Mouse (Mus musculus) midbrain, embryonic 10.5 days (tissue): ENCODE data around the gene Gm21761. TPM values are rescaled to one million over a fixed set of nuclear protein-coding genes. Genes with fewer than 3 reads are reported as not detected.
"Not testable (repeated sequence)": the region's sequence is repeated elsewhere in the genome, so short reads cannot be mapped to it uniquely, and the experiment has no call there.

Source experiments
- DNase-seq: peaks from one replicate; pipeline ENCODE4 v3.0.0-alpha.2; 2017; ENCODE audit warnings: low spot score
- H3K27ac ChIP-seq: fragments of 300-500 bp; sonication (generic); replicated peaks from 2 replicates; pipeline ENCODE4 v1.5.1; 2016; ENCODE audit warnings: mild to moderate bottlenecking
- H3K27me3 ChIP-seq: fragments of 300-500 bp; sonication (generic); 2 replicates; pipeline ENCODE4 v1.6.1; 2016; ENCODE audit warnings: low read depth, mild to moderate bottlenecking; ENCODE audit not compliant: poor library complexity, severe bottlenecking
- H3K36me3 ChIP-seq: fragments of 300-500 bp; sonication (generic); 2 replicates; pipeline ENCODE4 v1.6.1; 2016; ENCODE audit warnings: mild to moderate bottlenecking, moderate library complexity
- H3K4me1 ChIP-seq: fragments of 300-500 bp; sonication (generic); 2 replicates; pipeline ENCODE4 v1.6.1; 2016
- H3K4me3 ChIP-seq: fragments of 300-500 bp; sonication (generic); 2 replicates; pipeline ENCODE4 v1.5.1; 2016; ENCODE audit warnings: mild to moderate bottlenecking, moderate library complexity
- H3K9me3 ChIP-seq: fragments of 300-500 bp; sonication (generic); replicated peaks from 2 replicates; pipeline ENCODE4 v1.6.1; 2016; ENCODE audit warnings: mild to moderate bottlenecking
- WGBS: fragments of 180-500 bp; shearing (Covaris S2); methylation state at CpG from one replicate; pipeline ENCODE4 v1.1.7; 2016; 5-methylcytosine and 5-hydroxymethylcytosine counted together
- polyA plus RNA-seq: library from polyadenylated mRNA; unstranded; fragments of >200 nt; fragmentation: Nextera tagmentation; extraction: Ambion mirVana; gene quantifications from 2 replicates; pipeline ENCODE4 v1.2.1, GENCODE M21; 2016

Gene Gm21761
- not detected in 2 replicates for polyA plus RNA-seq

- H3K27me3 ChIP-seq, H3K36me3 ChIP-seq, DNase-seq, H3K27ac ChIP-seq, H3K4me3 ChIP-seq, H3K4me1 ChIP-seq, H3K9me3 ChIP-seq: not testable (repeated sequence)
- WGBS: 86% methylated on average over 1 of the region's 5 CpGs
Observed at GRCm38 (mm10) chr13:119929172-119929571, at the start of gene Gm21761. Gm21761 (minus strand) TSS chr13:119929272.

- not testable (repeated sequence) for H3K4me3 ChIP-seq, H3K36me3 ChIP-seq, H3K4me1 ChIP-seq, DNase-seq, H3K27ac ChIP-seq, H3K27me3 ChIP-seq, H3K9me3 ChIP-seq
- WGBS: no CpG with 5 or more reads among the region's 13 CpGs
Observed at GRCm38 (mm10) chr13:119969163-119969562, 40.1 kb upstream of the Gm21761 start.

DNA sequence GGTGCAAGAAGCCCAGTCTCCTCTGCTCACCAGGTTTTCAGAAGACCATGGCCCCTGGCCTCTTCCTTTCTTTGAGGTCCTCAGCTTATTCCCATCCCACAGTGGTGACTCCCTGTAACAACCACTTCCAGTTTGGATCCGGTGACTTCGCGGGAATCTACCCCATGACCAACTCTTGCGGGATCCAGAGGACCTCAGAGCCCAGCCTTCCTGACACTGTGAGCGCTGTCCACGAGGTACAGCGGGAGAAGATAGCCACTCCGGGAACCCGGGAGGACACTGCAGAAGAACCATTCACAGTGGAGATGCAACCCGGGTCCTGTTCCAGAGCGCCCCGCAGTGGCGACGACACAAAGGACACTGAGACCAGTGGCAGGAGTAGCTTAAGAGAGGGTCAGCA, 39.1 kb upstream of the Gm21761 start:
- not testable (repeated sequence) for H3K27me3 ChIP-seq, H3K36me3 ChIP-seq, H3K27ac ChIP-seq, DNase-seq, H3K4me3 ChIP-seq, H3K4me1 ChIP-seq, H3K9me3 ChIP-seq
- WGBS: no CpG with 5 or more reads among the region's 14 CpGs

DNA sequence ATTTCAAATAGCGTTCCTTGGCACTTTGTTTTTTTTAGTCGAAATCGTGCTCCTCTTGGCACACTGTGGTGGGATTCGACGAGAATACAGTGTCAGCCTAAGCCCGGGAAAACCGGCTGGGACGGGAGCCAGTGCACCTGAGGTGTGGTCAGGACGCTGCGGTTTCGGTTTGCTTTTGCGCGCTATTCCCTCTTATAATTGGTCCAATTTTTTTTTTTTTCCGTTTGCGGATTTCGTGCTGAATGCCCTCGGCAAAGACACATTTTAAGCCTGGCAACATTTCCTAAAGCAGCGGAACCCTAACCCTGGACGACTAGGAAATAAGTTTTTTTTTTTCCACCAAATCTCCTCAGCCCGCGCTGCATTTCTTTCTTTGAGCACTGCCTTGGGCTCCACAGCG, 36.9 kb upstream of the Gm21761 start:
- DNase-seq: peak; percentile 11
- WGBS: under 1% methylated on average over 21 of the region's 22 CpGs
- H3K4me1 ChIP-seq, H3K36me3 ChIP-seq, H3K9me3 ChIP-seq, H3K27ac ChIP-seq, H3K27me3 ChIP-seq: not testable (repeated sequence)
- peak overlapping the region; percentile 24; the same call in 1 of the 2 replicates for H3K4me3 ChIP-seq

- H3K27me3 ChIP-seq, DNase-seq, H3K4me1 ChIP-seq, H3K27ac ChIP-seq, H3K9me3 ChIP-seq, H3K36me3 ChIP-seq, H3K4me3 ChIP-seq: not testable (repeated sequence)
- WGBS: 0% methylated on average over 16 of the region's 34 CpGs
Observed at GRCm38 (mm10) chr13:119965302-119965952, 36.4 kb upstream of the Gm21761 start.

DNA sequence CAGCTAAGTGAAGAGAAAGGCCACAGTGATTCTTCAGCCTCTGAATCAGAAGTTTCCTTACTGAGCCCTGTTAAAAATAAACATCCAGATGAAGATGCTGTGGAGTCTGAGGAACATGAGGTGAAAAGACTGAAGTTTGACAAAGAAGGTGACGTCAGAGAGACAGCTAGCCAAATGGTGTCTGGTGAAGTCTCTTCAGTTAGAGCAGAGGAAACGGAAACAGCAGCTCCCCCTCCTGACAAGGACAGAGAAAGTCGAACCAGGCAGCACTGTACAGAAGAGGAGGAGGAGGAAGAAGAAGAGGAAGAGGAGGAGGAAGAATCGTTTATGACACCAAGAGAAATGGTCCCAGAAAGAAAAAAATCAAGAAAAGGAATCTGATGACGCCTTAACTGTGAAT, 33.8 kb upstream of the Gm21761 start:
- WGBS: no CpG with 5 or more reads among the region's 5 CpGs
- not testable (repeated sequence) for H3K27me3 ChIP-seq, H3K9me3 ChIP-seq, H3K4me3 ChIP-seq, H3K27ac ChIP-seq, DNase-seq, H3K36me3 ChIP-seq, H3K4me1 ChIP-seq

GRCm38 (mm10) chr13:119955567-119955966, 26.5 kb upstream of the Gm21761 start:
- not testable (repeated sequence) for H3K4me1 ChIP-seq, H3K27me3 ChIP-seq, H3K9me3 ChIP-seq, DNase-seq, H3K4me3 ChIP-seq, H3K36me3 ChIP-seq, H3K27ac ChIP-seq
- WGBS: no CpG with 5 or more reads among the region's 5 CpGs

DNA sequence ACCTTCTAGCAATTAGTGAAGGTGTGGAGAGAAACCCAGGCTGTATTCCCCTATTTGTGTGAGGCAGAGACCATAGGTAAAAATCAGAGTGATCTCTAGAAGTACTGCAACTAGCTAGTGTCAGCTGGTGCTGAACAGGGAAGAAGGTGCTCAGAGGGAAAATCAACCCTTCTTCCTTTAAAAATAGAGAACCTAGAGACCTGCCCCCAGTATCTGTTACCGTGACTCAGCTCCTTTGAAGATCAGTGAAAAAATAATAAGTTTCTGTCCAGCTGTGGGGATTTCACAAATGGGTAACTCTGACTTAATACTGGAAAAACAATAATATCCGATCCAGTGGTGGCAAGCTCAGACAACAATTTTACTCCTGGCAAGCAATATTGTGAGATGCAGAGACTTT, 26.0 kb upstream of the Gm21761 start:
- 90% methylated on average over 2 of the region's 2 CpGs for WGBS
- not testable (repeated sequence) for H3K9me3 ChIP-seq, H3K4me3 ChIP-seq, H3K4me1 ChIP-seq, H3K27me3 ChIP-seq, H3K36me3 ChIP-seq, H3K27ac ChIP-seq, DNase-seq

DNA sequence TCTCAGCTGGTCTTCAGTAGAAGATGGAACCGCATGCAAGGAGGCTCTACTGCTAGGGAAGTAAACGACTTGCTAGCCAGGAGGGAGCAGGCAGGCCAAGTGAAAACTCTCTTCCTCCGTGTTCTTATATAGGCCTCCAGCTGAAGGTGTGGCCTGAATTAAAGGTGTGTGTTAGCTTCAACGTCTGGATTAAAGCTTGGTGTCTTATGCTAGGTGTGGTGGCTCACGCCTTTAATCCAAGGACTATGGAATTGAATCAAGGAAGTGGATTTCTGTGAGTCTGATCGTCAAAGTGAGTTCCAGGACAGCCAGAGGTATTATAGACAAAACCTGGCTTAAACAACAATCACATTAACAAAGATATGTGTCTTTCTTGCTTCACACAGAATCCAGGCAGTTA, 21.6 kb upstream of the Gm21761 start, which contains the start of gene B020031M17Rik:
Gene B020031M17Rik, minus strand, starts transcription at position 101 of the 400 bp plus-strand sequence.
- H3K27ac ChIP-seq, H3K4me1 ChIP-seq, H3K36me3 ChIP-seq, H3K27me3 ChIP-seq, H3K4me3 ChIP-seq, H3K9me3 ChIP-seq, DNase-seq: not testable (repeated sequence)
- 81% methylated on average over 4 of the region's 6 CpGs for WGBS

DNA sequence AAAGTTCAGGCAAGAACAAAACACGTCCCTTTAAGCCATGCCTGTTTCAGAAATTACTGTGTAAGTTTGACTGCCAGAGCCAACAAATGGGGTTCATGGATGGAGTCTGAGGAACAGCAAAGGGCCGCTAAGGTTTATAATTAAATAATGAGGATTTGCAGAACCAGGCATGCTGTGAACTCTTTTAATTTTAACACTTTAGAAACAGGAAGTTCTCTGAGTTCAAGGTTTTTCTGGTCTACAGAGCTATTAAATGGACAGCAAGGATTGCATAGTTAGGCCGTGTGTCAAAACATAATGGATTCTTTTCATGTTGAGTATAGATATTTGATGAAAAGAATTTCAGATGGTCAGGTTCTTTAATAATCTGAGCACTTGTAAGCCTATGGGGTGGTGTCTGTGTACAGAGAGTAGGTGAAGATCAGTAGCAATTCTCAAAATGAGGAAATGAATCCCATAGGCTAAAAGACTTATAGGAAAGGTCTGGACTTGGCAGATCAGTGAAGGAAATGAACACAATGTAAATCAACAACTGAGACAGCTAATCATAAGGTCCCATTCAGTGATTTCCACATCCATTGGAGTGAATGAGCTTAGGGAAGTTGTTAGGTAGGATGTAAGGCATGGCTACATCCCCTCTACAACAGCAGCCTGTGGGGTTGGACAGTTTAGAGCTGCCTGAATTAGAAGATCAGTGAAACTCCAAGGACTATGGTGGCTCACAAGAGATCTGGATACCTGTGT, 4.3 kb downstream of the Gm21761 start:
- H3K27me3 ChIP-seq, DNase-seq, H3K27ac ChIP-seq, H3K36me3 ChIP-seq, H3K4me1 ChIP-seq, H3K4me3 ChIP-seq, H3K9me3 ChIP-seq: not testable (repeated sequence)
- 85% methylated on average over 3 of the region's 3 CpGs for WGBS

GRCm38 (mm10) chr13:119916966-119917722, 11.9 kb downstream of the Gm21761 start:
- not testable (repeated sequence) for H3K9me3 ChIP-seq, H3K4me1 ChIP-seq, H3K36me3 ChIP-seq, H3K27ac ChIP-seq, H3K4me3 ChIP-seq, DNase-seq, H3K27me3 ChIP-seq
- WGBS: 79% methylated on average over 4 of the region's 5 CpGs

- not testable (repeated sequence) for H3K4me1 ChIP-seq, DNase-seq, H3K4me3 ChIP-seq, H3K27ac ChIP-seq, H3K9me3 ChIP-seq, H3K27me3 ChIP-seq, H3K36me3 ChIP-seq
- 69% methylated on average over 2 of the region's 2 CpGs for WGBS
Observed at GRCm38 (mm10) chr13:119916449-119916848, 12.6 kb downstream of the Gm21761 start.

DNA sequence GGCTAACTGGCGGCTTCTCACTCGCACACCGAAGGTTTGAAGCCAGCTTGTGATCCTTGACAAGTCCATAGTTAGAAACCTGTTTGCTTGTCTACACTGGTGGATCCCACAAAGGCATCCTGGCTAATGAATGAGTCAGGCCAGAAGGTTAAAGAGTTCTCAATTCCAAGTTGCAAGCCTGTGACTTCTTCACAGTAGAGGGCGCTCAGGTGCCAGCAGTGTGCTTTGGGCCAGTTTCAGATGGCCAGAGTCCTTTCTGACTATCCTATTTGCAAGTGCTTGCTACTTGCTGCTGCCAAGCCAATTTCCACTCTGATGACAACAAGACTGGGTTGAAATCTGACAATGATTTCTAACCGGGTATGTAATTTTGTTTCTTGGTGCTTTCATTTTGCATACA, 30.5 kb downstream of the Gm21761 start:
- H3K9me3 ChIP-seq, DNase-seq, H3K36me3 ChIP-seq, H3K27ac ChIP-seq, H3K4me1 ChIP-seq, H3K4me3 ChIP-seq, H3K27me3 ChIP-seq: not testable (repeated sequence)
- WGBS: 47% methylated on average over 5 of the region's 5 CpGs
